Mouse (Mus musculus): Measurements from ENCODE around the gene Kctd20.

- TF ChIP-seq POLR2A (IDR thresholded peaks at IDR 0.05; ENCODE audit: low read depth, low read length) (no peak), CTCF (IDR thresholded peaks at IDR 0.05; ENCODE audit: borderline replicate concordance, insufficient read depth, low read length) (no peak)
Observed at GRCm38 (mm10) chr17:28950751-28951150, 999 bp upstream of the Kctd20 start.
